Mouse (Mus musculus) embryonic fibroblast, embryonic 13.5 days (primary cell): ENCODE measurements around the gene Thoc6. TPM values are rescaled to one million over a fixed set of nuclear protein-coding genes. Genes with fewer than 3 reads are reported as not detected.

ENCODE experiments used
- H3K27ac ChIP-seq: 2 replicates; pipeline ENCODE4 v1.5.1; 2012; ENCODE audit warnings: low read length, control low read depth, inconsistent platforms; ENCODE audit not compliant: insufficient read depth
- H3K4me1 ChIP-seq: 2 replicates; pipeline ENCODE4 v1.6.1; 2011; ENCODE audit warnings: low read length; ENCODE audit not compliant: control insufficient read depth, insufficient read depth
- H3K4me3 ChIP-seq: 2 replicates; pipeline ENCODE4 v1.5.1; 2011; ENCODE audit warnings: mild to moderate bottlenecking, control low read depth, low read length; ENCODE audit not compliant: insufficient read depth
- CTCF ChIP-seq: IDR thresholded peaks from 2 replicates; pipeline ENCODE4 v1.5.1; 2011; ENCODE audit warnings: mild to moderate bottlenecking, control low read depth, low read length, moderate library complexity, borderline replicate concordance; ENCODE audit not compliant: insufficient read depth
- POLR2A ChIP-seq: IDR thresholded peaks from 2 replicates; pipeline ENCODE4 v1.6.1; 2011; ENCODE audit warnings: low read depth, mild to moderate bottlenecking, control low read depth, low read length, moderate library complexity
- polyA plus RNA-seq: library from polyadenylated mRNA; stranded (reverse); fragments of >200 nt; gene quantifications from 2 replicates; pipeline ENCODE4 v1.2.4, GENCODE M21; 2011; ENCODE audit warnings: low read depth; ENCODE audit not compliant: missing spikeins, insufficient read length

Thoc6 gene
- polyA plus RNA-seq, 1 experiment: 15.7 TPM

- H3K4me3 ChIP-seq: peak within 1 kb of the TSS; percentile 31
- no peaks in the 10 kb centered on the region for H3K4me1 ChIP-seq
- H3K27ac ChIP-seq: no peak within 1 kb of the TSS
- TF ChIP-seq POLR2A: no peak
- TF ChIP-seq CTCF: no peak
Observed at GRCm38 (mm10) chr17:23644613-23645495, 28.8 kb downstream of the Thoc6 start, which contains the start of gene Mmp25. Gene Mmp25, minus strand, starts transcription at chr17:23645277.

DNA sequence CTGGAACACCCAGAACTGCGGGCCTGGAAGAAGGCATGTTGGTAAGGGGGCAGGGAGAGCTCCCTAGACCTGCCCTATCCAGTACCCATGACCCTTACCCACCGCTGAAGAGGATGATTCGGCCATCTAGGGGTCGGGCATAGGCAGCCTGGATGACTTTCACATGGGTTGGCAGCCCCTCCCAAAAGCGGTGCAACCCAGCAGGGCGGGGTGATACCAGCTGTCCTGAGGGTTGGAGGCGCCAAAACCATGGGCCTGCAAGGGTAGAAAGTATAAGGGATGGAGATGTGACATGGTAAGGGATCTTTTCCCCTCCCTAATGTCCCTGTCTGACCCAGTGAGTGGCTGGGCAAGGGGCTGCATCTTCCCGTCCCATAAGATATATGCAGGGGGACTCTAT is 42.4 kb downstream of the Thoc6 start:
- TF ChIP-seq POLR2A (no peak), CTCF (no peak)
- no peak overlapping the region for H3K27ac ChIP-seq
- H3K4me3 ChIP-seq: no peak overlapping the region
- no peaks in the 10 kb centered on the region for H3K4me1 ChIP-seq

GRCm38 (mm10) chr17:23630195-23631020 is 43.3 kb downstream of the Thoc6 start:
- Histone ChIP-seq H3K4me1 (no peaks in the 10 kb centered on the region), H3K4me3 (no peak overlapping the region), H3K27ac (no peak overlapping the region)
- TF ChIP-seq POLR2A: no peak
- TF ChIP-seq CTCF: peak; percentile 90

DNA sequence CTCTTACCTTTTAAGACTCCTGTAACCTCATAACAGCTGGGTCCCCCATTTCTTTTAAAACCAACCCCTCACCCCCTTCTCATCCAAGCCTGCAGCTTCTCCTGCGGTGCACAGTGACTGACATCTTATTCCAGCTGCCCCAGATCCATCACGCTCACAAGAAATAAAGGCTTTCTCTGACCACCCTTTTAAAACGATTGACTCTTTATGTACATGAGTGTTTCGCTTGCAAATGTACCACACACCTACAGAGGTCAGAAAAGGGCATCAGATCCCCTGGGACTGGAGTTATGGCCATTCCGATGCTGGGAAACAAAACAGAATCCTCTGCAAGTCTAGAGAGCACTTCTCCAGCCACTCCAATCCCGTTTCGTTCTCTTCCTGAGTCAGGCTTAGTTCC is 45.9 kb downstream of the Thoc6 start:
- H3K4me3 ChIP-seq: no peak overlapping the region
- no peak for TF ChIP-seq CTCF
- TF ChIP-seq POLR2A: no peak
- no peaks in the 10 kb centered on the region for H3K4me1 ChIP-seq
- H3K27ac ChIP-seq: no peak overlapping the region

DNA sequence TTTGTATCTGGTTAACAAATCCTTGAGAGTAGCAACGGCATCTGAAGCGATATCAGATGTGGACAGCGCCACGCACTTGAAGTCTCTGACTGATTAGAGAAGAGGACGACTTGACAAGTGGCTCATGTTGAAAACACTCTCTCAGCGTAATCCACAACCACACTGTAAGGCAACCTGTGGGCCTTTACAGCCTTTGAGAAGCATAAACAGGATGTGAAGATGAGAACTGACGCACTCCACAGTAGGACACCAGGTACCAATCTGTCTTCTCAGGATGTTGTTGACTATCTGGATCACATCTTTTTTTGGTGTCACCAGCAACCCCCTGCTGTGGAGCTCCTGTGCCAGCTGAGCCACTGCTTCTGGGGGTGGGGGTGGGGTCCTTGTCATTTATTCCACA is 53.3 kb downstream of the Thoc6 start:
- Histone ChIP-seq H3K4me1 (no peaks in the 10 kb centered on the region), H3K27ac (no peak overlapping the region), H3K4me3 (no peak overlapping the region)
- TF ChIP-seq POLR2A: no peak
- no peak for TF ChIP-seq CTCF

Other genes with a start within 250 kb of the Thoc6 start
- gene Vmn2r117, start 194.2 kb downstream of the Thoc6 start, polyA plus RNA-seq: not detected in 2 replicates
- 6.5 TPM in 2 replicates for gene Zfp213, start 109.6 kb downstream of the Thoc6 start, polyA plus RNA-seq
- gene Zfp13, start 74.4 kb downstream of the Thoc6 start, polyA plus RNA-seq: 5.3 and 8.1 TPM in 2 replicates
- not detected in 2 replicates for gene Zscan10, start 73.0 kb downstream of the Thoc6 start, polyA plus RNA-seq
- 0.30 and 0.50 TPM in 2 replicates for gene Mmp25, start 28.6 kb downstream of the Thoc6 start, polyA plus RNA-seq
- gene Bicdl2, start 13.4 kb downstream of the Thoc6 start, polyA plus RNA-seq: not detected in 2 replicates
- 146 and 164 TPM in 2 replicates for gene Hcfc1r1, start 286 bp downstream of the Thoc6 start, polyA plus RNA-seq
- 126 and 221 TPM in 2 replicates for gene Tnfrsf12a, start 3.6 kb upstream of the Thoc6 start, polyA plus RNA-seq
- not detected in 2 replicates for gene Cldn6, start 5.4 kb upstream of the Thoc6 start, polyA plus RNA-seq
- gene Cldn9, start 10.1 kb upstream of the Thoc6 start, polyA plus RNA-seq: not detected in 2 replicates
- gene 1520401A03Rik, start 48.9 kb upstream of the Thoc6 start, polyA plus RNA-seq: not detected in 2 replicates
- gene Pkmyt1, start 52.5 kb upstream of the Thoc6 start, polyA plus RNA-seq: 9.2 and 10.9 TPM in 2 replicates
- 5.1 and 6.3 TPM in 2 replicates for gene Paqr4, start 67.0 kb upstream of the Thoc6 start, polyA plus RNA-seq
- not detected in 2 replicates for gene Kremen2, start 72.0 kb upstream of the Thoc6 start, polyA plus RNA-seq
- gene Flywch1, start 97.7 kb upstream of the Thoc6 start, polyA plus RNA-seq: 29.3 and 33.0 TPM in 2 replicates
- gene Flywch2, start 112.2 kb upstream of the Thoc6 start, polyA plus RNA-seq: 2.2 and 2.8 TPM in 2 replicates
- gene Srrm2, start 116.7 kb upstream of the Thoc6 start, polyA plus RNA-seq: 264 and 303 TPM in 2 replicates
- 303 and 364 TPM in 2 replicates for gene Elob, start 155.3 kb upstream of the Thoc6 start, polyA plus RNA-seq
- gene Prss33, start 162.2 kb upstream of the Thoc6 start, polyA plus RNA-seq: not detected in 2 replicates
- gene Prss32, start 170.0 kb upstream of the Thoc6 start, polyA plus RNA-seq: not detected in 2 replicates
- gene Prss41, start 170.3 kb upstream of the Thoc6 start, polyA plus RNA-seq: not detected in 2 replicates
- not detected in 2 replicates for gene Prss21, start 194.2 kb upstream of the Thoc6 start, polyA plus RNA-seq
- not detected in 2 replicates for gene Dcpp1, start 207.0 kb upstream of the Thoc6 start, polyA plus RNA-seq
- not detected in 2 replicates for gene Dcpp2, start 207.0 kb upstream of the Thoc6 start, polyA plus RNA-seq
- not detected in 2 replicates for gene Dcpp3, start 243.6 kb upstream of the Thoc6 start, polyA plus RNA-seq